Mouse (Mus musculus): Measurements from ENCODE around the gene Sept1. TPM values are rescaled to one million over a fixed set of nuclear protein-coding genes. Genes with fewer than 3 reads are reported as not detected.
"Not testable (repeated sequence)": the region's sequence is repeated elsewhere in the genome, so short reads cannot be mapped to it uniquely, and the experiment has no call there.

Gene Sept1
- total RNA-seq, 2 experiments from 2014 or later: 21.7 to 38.6 TPM

GRCm38 (mm10) chr7:127255008-127255407 lies 22.1 kb upstream of the Sept1 start:
- no peak for ATAC-seq (replicated peaks; ENCODE audit: poor library complexity)

GRCm38 (mm10) chr7:127253821-127254769 lies 21.2 kb upstream of the Sept1 start:
- ATAC-seq (replicated peaks; ENCODE audit: poor library complexity): peak; percentile 77

DNA sequence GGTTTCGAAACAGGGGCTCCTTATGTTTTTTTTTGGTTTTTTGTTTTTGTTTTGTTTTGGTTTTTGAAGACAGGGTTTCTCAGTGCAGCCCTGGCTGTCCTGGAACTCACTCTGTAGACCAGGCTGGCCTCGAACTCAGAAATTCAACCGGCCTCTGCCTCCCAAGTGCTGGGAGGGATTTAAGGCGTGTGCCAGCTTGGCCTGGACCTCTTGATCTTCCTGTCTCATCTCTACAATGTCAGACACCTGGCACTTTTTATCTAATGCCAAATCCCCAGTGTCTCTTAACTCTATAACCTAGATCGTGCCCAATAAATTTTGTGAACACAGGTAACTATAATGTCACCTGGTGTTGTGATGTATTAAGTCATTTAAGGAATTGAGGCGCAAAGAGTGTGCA lies 20.4 kb upstream of the Sept1 start:
- ATAC-seq (replicated peaks; ENCODE audit: poor library complexity): no peak

GRCm38 (mm10) chr7:127252414-127252813 lies 19.5 kb upstream of the Sept1 start:
- peak; percentile 14; the same call in 1 of the 2 replicates for ATAC-seq (replicated peaks; ENCODE audit: poor library complexity)

- not testable (repeated sequence) for ATAC-seq (replicated peaks; ENCODE audit: poor library complexity)
Measured at GRCm38 (mm10) chr7:127250511-127250910, 17.6 kb upstream of the Sept1 start.

- no peak; the same call in none of the 2 replicates for ATAC-seq (replicated peaks; ENCODE audit: poor library complexity)
Measured at GRCm38 (mm10) chr7:127244658-127245510, 12.0 kb upstream of the Sept1 start.

DNA sequence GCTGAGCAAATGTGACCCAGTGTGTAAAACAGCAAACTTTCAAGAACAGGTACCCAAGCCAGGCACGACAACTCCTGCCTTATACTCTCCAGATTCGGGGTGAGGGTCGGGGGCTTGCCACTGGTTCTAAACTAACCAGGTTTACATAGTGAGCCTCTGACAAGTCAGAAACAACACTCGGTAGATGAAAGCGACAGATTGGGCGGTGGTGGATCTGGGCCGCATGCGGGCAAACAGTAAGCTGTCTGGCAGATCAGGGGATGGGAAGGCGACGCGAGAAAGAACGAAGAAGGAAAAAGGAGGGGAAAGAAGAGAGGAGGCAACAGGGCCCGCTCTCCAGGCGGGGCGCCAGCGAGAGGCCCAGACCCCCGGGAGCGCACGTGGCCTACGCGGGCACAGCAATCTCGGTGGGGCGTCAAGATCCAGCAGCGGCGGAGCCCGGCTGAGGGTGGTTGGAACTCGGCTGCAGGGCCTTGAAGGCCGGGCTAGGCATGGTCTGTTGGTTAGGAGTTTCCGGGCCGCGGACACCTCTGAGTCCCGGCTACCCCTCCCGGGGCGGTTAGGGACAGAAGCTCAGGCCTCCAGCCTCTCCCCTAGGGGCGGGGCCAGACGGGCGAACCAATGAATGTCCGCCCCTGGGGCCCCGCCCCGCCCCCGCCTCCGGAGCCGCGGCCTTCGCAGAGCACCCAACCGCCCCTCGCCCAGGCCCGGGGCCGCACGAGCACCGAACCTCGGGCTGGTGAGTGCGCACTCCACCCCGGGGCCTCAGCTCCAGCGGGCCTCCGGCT lies 11.1 kb upstream of the Sept1 start, which contains the start of gene Zfp771:
Gene Zfp771, plus strand, starts transcription at position 405 of the 788 bp plus-strand sequence.
- peak; percentile 92 for ATAC-seq (replicated peaks; ENCODE audit: poor library complexity)

GRCm38 (mm10) chr7:127243361-127243867 lies 10.5 kb upstream of the Sept1 start:
- 0 out of 2 replicates have a peak, but pooled peaks have one; percentile 8 for ATAC-seq (replicated peaks; ENCODE audit: poor library complexity)

- ATAC-seq (replicated peaks; ENCODE audit: poor library complexity): no peak
Measured at GRCm38 (mm10) chr7:127234777-127235176, 1.8 kb upstream of the Sept1 start.

- ATAC-seq (replicated peaks; ENCODE audit: poor library complexity): no peak
Measured at GRCm38 (mm10) chr7:127233765-127234164, 835 bp upstream of the Sept1 start.

DNA sequence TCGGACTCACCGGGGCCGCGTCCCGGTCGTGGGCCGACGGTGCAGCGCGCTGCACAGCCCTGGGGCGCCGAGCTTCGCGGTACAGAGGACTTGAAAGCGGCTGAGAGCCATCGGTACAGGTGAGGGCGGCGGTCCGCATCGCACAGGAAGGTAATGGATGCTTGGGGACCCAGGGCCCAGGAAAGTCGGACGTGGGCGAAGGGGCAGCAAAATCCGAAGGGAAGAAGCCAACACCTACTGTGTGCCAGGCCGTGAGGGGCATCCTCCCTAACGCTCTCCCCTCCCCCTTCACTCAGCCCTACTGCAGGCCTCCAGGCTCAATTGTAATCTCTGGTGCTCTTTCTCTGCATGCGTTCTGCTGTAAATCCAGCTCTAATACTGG lies 429 bp upstream of the Sept1 start:
- peak; percentile 12; the same call in 1 of the 2 replicates for ATAC-seq (replicated peaks; ENCODE audit: poor library complexity)

DNA sequence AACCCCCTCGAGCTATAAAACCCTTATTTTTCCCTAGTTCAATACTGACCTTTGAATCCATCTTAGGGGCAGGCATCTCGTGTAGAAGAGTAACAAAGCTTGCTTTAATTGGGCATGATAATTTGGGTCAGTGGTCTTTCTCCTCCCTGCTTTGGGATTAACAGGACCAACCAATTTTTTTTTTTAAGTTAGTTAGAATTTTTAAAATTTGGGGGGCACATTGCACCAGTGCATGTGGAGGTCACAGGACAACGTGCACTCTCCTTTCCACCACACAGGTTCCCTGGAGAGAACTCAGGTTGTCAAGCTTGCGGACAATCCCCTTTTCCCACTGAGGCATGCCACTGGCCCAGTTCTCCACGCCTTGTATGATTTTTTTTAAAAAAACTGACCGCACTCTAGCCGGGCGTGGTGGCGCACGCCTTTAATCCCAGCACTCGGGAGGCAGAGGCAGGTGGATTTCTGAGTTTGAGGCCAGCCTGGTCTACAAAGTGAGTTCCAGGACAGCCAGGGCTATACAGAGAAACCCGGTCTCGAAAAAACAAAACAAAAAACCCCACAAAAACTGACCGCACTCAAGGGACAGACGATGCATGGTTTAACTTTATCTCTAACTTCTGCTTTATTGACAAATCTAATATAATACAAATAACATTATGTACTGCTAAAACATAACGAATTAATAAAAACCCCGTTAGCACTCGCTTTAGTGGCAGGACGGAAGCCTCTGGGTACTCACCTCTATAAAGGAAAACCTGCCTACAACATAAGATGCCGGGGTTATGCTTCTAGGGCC lies 906 bp downstream of the Sept1 start:
- no peak for ATAC-seq (replicated peaks; ENCODE audit: poor library complexity)

DNA sequence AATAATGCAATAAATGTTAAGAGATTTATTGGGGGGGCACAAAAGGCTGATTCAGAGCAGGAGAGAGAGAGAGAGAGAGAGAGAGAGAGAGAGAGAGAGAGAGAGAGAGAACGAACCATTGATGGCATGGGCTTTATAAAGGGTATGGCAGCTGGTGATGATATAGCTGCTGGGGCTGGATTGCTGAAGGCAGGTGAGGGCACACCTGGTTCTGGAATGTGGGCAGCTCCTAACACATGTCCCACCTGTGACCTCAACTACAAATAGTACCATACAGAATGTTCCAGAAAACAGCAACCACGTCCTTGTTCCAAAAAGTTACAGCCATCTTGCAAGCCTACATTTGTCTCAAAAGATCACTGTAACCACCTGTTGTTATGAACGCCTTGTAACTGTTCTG lies 1.6 kb downstream of the Sept1 start:
- no peak for ATAC-seq (replicated peaks; ENCODE audit: poor library complexity)

DNA sequence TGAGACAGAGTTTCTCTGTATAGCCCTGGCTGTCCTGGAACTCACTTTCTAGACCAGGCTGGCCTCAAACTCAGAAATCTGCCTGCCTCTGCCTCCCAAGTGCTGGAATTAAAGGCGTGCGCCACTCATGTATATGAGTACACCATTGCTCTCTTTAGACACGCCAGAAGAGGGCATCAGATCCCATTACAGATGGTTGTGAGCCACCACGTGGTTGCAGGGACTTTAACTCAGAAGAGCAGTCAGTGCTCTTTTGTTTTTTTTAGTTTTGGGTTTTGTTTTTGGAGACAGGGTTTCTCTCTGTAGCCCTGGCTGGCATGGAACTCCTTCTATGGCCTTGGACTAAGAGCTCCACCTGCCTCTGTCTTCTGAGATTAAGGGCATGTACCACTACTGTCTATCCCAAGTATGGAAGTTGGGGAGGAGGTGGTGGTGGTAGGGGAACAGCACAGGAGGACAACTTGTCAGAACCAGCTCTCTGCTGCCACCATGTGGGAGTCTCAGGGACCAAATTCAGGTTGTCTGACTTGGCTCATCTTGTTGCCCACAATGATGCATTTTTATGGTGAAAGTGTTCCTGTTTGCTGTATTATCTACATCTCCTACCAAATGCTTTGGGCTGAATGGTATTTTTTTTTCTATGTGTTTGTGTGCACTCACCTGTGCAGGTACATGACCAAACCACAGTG lies 4.2 kb downstream of the Sept1 start:
- peak; percentile 81 for ATAC-seq (replicated peaks; ENCODE audit: poor library complexity)

GRCm38 (mm10) chr7:127225147-127225995 lies 7.6 kb downstream of the Sept1 start:
- peak; percentile 72 for ATAC-seq (replicated peaks; ENCODE audit: poor library complexity)

GRCm38 (mm10) chr7:127224616-127225015 lies 8.3 kb downstream of the Sept1 start:
- no peak for ATAC-seq (replicated peaks; ENCODE audit: poor library complexity)

DNA sequence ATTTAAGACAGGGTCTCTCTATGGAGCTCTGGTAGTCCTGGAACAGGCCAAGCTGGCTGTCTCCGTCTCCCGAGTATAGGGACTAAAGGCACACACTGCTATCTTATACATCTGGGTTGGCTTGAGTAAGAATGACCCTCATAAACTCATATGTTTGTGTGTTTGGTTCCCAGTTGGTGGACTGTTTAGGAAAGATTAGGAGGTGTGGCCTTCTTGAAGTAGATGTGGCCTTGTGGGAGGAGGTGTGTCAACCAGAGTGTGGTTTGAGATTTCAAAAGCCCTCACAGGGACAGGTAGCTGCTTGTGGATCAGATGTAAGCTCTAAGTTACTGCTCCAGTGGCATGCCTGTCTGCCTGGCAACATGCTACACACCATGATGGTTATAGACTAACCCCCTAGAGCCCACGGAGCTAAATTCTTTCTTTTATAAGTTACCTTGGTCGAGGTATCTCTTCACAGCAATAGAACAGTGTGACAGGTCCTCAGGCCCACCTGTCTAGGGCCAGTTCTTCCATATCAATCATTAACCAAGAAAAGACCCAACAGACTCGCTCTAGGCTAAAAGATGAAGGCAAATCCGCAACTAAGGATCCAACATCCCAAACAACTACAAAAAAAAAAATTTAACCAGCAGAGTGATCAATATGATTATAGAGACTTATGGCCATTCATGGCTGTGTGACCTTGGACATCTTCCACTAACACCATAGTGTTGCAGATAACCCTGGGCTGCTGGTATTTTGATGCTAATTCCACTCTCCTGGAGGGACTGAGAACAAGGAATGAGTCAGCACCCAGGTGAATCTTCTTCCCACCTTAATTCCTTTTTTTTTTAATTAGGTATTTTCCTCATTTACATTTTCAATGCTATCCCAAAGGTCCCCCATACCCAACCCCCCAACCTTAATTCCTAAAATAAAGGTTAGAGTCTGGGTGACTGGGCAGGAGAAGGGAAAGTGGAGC lies 9.1 kb downstream of the Sept1 start:
- no peak for ATAC-seq (replicated peaks; ENCODE audit: poor library complexity)

Data from megakaryocyte progenitor cell, adult 5-6 weeks (primary cell).